Mouse (Mus musculus): Measurements from ENCODE around the gene Tubgcp3. TPM values are rescaled to one million over a fixed set of nuclear protein-coding genes. Genes with fewer than 3 reads are reported as not detected.

Gene Tubgcp3
- polyA plus RNA-seq, 1 experiment from 2014 or later: 54.2 TPM

DNA sequence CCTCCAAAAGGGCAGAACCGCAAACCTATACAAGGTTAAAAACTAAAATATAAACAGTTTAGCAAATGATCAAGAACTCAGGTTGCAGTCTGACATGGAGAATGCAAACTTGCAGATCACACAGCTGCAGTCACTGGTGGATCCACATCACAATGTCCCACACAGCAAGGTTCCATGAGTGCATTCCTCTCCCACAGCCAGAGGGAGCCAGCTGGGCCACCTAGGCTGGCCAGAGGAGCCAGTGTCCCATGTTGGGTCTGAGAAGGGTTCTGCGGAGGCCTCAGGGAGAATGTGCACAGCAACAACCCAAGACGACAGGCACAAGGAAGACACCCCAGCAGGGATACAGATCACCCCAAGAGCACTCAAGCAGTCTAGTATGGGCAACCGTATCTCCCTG is 20.8 kb downstream of the Tubgcp3 start:
- Histone ChIP-seq H3K36me3 (ENCODE audit: control insufficient read depth, insufficient read depth, low read length) (peaks cover 70% of the 10 kb centered on the region), H3K4me1 (ENCODE audit: control insufficient read depth, insufficient read depth, low read length) (no peaks in the 10 kb centered on the region), H3K4me3 (ENCODE audit: low read depth, low read length) (no peak overlapping the region), H3K27me3 (ENCODE audit: control insufficient read depth, insufficient read depth, low read length) (no peaks in the 10 kb centered on the region), H3K27ac (ENCODE audit: low read length) (no peak overlapping the region), H3K4me2 (replicated peaks; ENCODE audit: low read depth, low read length) (no peak overlapping the region), H3K9ac (replicated peaks; ENCODE audit: low read depth, low read length) (no peak overlapping the region), H3K9me3 (ENCODE audit: control insufficient read depth, low read depth, low read length) (no peaks in the 10 kb centered on the region)
- 82% methylated on average over 4 of the region's 4 CpGs for WGBS
- ATAC-seq (ENCODE audit: insufficient number of reproducible peaks, insufficient read depth, low FRiP score, low read depth): no peak

DNA sequence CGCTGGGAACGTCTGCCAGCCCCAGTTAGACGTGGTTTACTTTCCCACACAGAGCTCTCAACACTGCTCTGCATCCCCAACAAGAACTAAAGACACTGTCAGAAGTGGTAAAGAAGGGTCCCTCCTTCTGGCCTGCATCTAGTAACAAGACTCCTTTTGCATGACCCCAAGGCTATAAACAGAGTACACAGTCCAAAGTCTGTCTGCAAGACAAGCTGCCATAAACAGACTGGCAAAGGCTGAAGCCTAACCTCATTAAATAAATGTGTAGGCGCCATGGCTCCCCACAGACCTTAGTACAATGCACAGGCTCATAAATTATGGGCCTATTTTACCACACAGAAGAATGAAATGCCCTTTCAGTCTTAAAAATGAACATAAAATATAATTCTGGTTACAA is 21.6 kb downstream of the Tubgcp3 start:
- Histone ChIP-seq H3K27ac (ENCODE audit: low read length) (no peak overlapping the region), H3K4me1 (ENCODE audit: control insufficient read depth, insufficient read depth, low read length) (no peaks in the 10 kb centered on the region), H3K9ac (replicated peaks; ENCODE audit: low read depth, low read length) (no peak overlapping the region), H3K4me3 (ENCODE audit: low read depth, low read length) (no peak overlapping the region), H3K9me3 (ENCODE audit: control insufficient read depth, low read depth, low read length) (no peaks in the 10 kb centered on the region), H3K36me3 (ENCODE audit: control insufficient read depth, insufficient read depth, low read length) (peaks cover 62% of the 10 kb centered on the region), H3K4me2 (replicated peaks; ENCODE audit: low read depth, low read length) (no peak overlapping the region), H3K27me3 (ENCODE audit: control insufficient read depth, insufficient read depth, low read length) (no peaks in the 10 kb centered on the region)
- no peak for ATAC-seq (ENCODE audit: insufficient number of reproducible peaks, insufficient read depth, low FRiP score, low read depth)
- 78% methylated on average over 4 of the region's 4 CpGs for WGBS

DNA sequence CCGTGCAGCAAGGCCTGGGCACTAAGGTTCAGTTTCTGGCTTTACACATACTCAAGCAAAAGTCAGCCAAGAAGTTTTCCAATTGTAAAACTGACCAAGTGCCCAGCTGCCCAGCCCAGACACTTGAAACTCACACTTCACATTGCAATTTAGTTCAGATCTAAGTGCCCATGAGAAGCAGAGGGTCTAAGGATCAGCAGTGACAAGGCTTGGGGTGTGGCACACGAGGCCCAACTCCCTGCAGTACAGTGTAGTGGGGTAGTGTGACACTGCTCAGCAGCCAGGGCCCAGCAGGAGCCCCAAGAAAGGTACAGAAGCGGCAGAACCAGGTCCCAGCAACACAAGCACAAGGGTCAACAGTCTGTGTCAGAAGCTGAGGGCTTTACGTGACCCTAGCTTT is 23.1 kb downstream of the Tubgcp3 start:
- no peak for ATAC-seq (ENCODE audit: insufficient number of reproducible peaks, insufficient read depth, low FRiP score, low read depth)
- H3K9ac ChIP-seq (replicated peaks; ENCODE audit: low read depth, low read length): no peak overlapping the region
- 91% methylated on average over 4 of the region's 4 CpGs for WGBS
- H3K27me3 ChIP-seq (ENCODE audit: control insufficient read depth, insufficient read depth, low read length): no peaks in the 10 kb centered on the region
- H3K4me1 ChIP-seq (ENCODE audit: control insufficient read depth, insufficient read depth, low read length): no peaks in the 10 kb centered on the region
- H3K9me3 ChIP-seq (ENCODE audit: control insufficient read depth, low read depth, low read length): no peaks in the 10 kb centered on the region
- H3K4me2 ChIP-seq (replicated peaks; ENCODE audit: low read depth, low read length): no peak overlapping the region
- H3K27ac ChIP-seq (ENCODE audit: low read length): no peak overlapping the region
- no peak overlapping the region for H3K4me3 ChIP-seq (ENCODE audit: low read depth, low read length)
- peaks cover 58% of the 10 kb centered on the region for H3K36me3 ChIP-seq (ENCODE audit: control insufficient read depth, insufficient read depth, low read length)

GRCm38 (mm10) chr8:12646536-12646935 is 25.5 kb downstream of the Tubgcp3 start:
- H3K4me2 ChIP-seq (replicated peaks; ENCODE audit: low read depth, low read length): no peak overlapping the region
- no peak for ATAC-seq (ENCODE audit: insufficient number of reproducible peaks, insufficient read depth, low FRiP score, low read depth)
- no peaks in the 10 kb centered on the region for H3K4me1 ChIP-seq (ENCODE audit: control insufficient read depth, insufficient read depth, low read length)
- H3K9ac ChIP-seq (replicated peaks; ENCODE audit: low read depth, low read length): no peak overlapping the region
- H3K36me3 ChIP-seq (ENCODE audit: control insufficient read depth, insufficient read depth, low read length): peaks cover 49% of the 10 kb centered on the region
- H3K9me3 ChIP-seq (ENCODE audit: control insufficient read depth, low read depth, low read length): no peaks in the 10 kb centered on the region
- 65% methylated on average over 4 of the region's 4 CpGs for WGBS
- H3K27ac ChIP-seq (ENCODE audit: low read length): no peak overlapping the region
- no peak overlapping the region for H3K4me3 ChIP-seq (ENCODE audit: low read depth, low read length)
- H3K27me3 ChIP-seq (ENCODE audit: control insufficient read depth, insufficient read depth, low read length): no peaks in the 10 kb centered on the region

- no peaks in the 10 kb centered on the region for H3K4me1 ChIP-seq (ENCODE audit: control insufficient read depth, insufficient read depth, low read length)
- H3K27ac ChIP-seq (ENCODE audit: low read length): no peak overlapping the region
- no peak overlapping the region for H3K4me3 ChIP-seq (ENCODE audit: low read depth, low read length)
- 77% methylated on average over 7 of the region's 7 CpGs for WGBS
- H3K4me2 ChIP-seq (replicated peaks; ENCODE audit: low read depth, low read length): no peak overlapping the region
- H3K9ac ChIP-seq (replicated peaks; ENCODE audit: low read depth, low read length): no peak overlapping the region
- ATAC-seq (ENCODE audit: insufficient number of reproducible peaks, insufficient read depth, low FRiP score, low read depth): no peak
- H3K27me3 ChIP-seq (ENCODE audit: control insufficient read depth, insufficient read depth, low read length): no peaks in the 10 kb centered on the region
- no peaks in the 10 kb centered on the region for H3K9me3 ChIP-seq (ENCODE audit: control insufficient read depth, low read depth, low read length)
- H3K36me3 ChIP-seq (ENCODE audit: control insufficient read depth, insufficient read depth, low read length): peaks cover 56% of the 10 kb centered on the region
Measured at GRCm38 (mm10) chr8:12644894-12645293, 27.2 kb downstream of the Tubgcp3 start.

- Histone ChIP-seq H3K36me3 (ENCODE audit: control insufficient read depth, insufficient read depth, low read length) (peaks cover 56% of the 10 kb centered on the region), H3K9ac (replicated peaks; ENCODE audit: low read depth, low read length) (no peak overlapping the region), H3K4me3 (ENCODE audit: low read depth, low read length) (no peak overlapping the region), H3K27me3 (ENCODE audit: control insufficient read depth, insufficient read depth, low read length) (no peaks in the 10 kb centered on the region), H3K4me2 (replicated peaks; ENCODE audit: low read depth, low read length) (no peak overlapping the region), H3K27ac (ENCODE audit: low read length) (no peak overlapping the region), H3K9me3 (ENCODE audit: control insufficient read depth, low read depth, low read length) (no peaks in the 10 kb centered on the region), H3K4me1 (ENCODE audit: control insufficient read depth, insufficient read depth, low read length) (no peaks in the 10 kb centered on the region)
- 89% methylated on average over 8 of the region's 8 CpGs for WGBS
- ATAC-seq (ENCODE audit: insufficient number of reproducible peaks, insufficient read depth, low FRiP score, low read depth): no peak
Measured at GRCm38 (mm10) chr8:12644341-12644740, 27.7 kb downstream of the Tubgcp3 start.

GRCm38 (mm10) chr8:12641527-12641926 is 30.5 kb downstream of the Tubgcp3 start:
- H3K4me3 ChIP-seq (ENCODE audit: low read depth, low read length): no peak overlapping the region
- WGBS: 92% methylated on average over 6 of the region's 6 CpGs
- no peaks in the 10 kb centered on the region for H3K4me1 ChIP-seq (ENCODE audit: control insufficient read depth, insufficient read depth, low read length)
- peaks cover 52% of the 10 kb centered on the region for H3K36me3 ChIP-seq (ENCODE audit: control insufficient read depth, insufficient read depth, low read length)
- H3K27me3 ChIP-seq (ENCODE audit: control insufficient read depth, insufficient read depth, low read length): no peaks in the 10 kb centered on the region
- H3K4me2 ChIP-seq (replicated peaks; ENCODE audit: low read depth, low read length): no peak overlapping the region
- H3K27ac ChIP-seq (ENCODE audit: low read length): no peak overlapping the region
- H3K9me3 ChIP-seq (ENCODE audit: control insufficient read depth, low read depth, low read length): no peaks in the 10 kb centered on the region
- no peak overlapping the region for H3K9ac ChIP-seq (replicated peaks; ENCODE audit: low read depth, low read length)
- no peak for ATAC-seq (ENCODE audit: insufficient number of reproducible peaks, insufficient read depth, low FRiP score, low read depth)

GRCm38 (mm10) chr8:12638446-12638845 is 33.6 kb downstream of the Tubgcp3 start:
- WGBS: 92% methylated on average over 11 of the region's 11 CpGs
- H3K4me3 ChIP-seq (ENCODE audit: low read depth, low read length): no peak overlapping the region
- peaks cover 60% of the 10 kb centered on the region for H3K36me3 ChIP-seq (ENCODE audit: control insufficient read depth, insufficient read depth, low read length)
- no peak for ATAC-seq (ENCODE audit: insufficient number of reproducible peaks, insufficient read depth, low FRiP score, low read depth)
- no peak overlapping the region for H3K27ac ChIP-seq (ENCODE audit: low read length)
- H3K27me3 ChIP-seq (ENCODE audit: control insufficient read depth, insufficient read depth, low read length): no peaks in the 10 kb centered on the region
- no peaks in the 10 kb centered on the region for H3K9me3 ChIP-seq (ENCODE audit: control insufficient read depth, low read depth, low read length)
- no peaks in the 10 kb centered on the region for H3K4me1 ChIP-seq (ENCODE audit: control insufficient read depth, insufficient read depth, low read length)
- H3K9ac ChIP-seq (replicated peaks; ENCODE audit: low read depth, low read length): no peak overlapping the region
- H3K4me2 ChIP-seq (replicated peaks; ENCODE audit: low read depth, low read length): no peak overlapping the region

DNA sequence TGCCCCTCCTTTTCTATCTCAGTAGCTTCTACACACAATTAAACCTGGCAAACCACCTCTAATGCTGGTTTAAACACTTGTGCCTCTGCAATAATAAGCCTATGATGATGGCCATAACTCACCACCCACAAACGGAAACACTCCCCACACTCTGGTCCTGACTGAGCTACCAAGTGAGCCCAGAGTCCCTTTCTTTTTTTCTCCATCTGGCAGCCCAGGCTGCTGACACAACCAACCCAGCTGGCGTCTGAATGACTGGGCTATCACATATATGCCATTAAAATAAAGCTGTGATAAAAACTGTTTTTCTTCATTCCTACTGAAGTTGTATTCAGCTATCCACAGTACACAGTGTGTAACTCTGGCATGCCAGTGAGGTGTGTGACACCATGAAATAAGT is 36.7 kb downstream of the Tubgcp3 start:
- Histone ChIP-seq H3K4me3 (ENCODE audit: low read depth, low read length) (no peak overlapping the region), H3K4me2 (replicated peaks; ENCODE audit: low read depth, low read length) (no peak overlapping the region), H3K27ac (ENCODE audit: low read length) (no peak overlapping the region), H3K36me3 (ENCODE audit: control insufficient read depth, insufficient read depth, low read length) (peaks cover 56% of the 10 kb centered on the region), H3K4me1 (ENCODE audit: control insufficient read depth, insufficient read depth, low read length) (no peaks in the 10 kb centered on the region), H3K9me3 (ENCODE audit: control insufficient read depth, low read depth, low read length) (no peaks in the 10 kb centered on the region), H3K27me3 (ENCODE audit: control insufficient read depth, insufficient read depth, low read length) (no peaks in the 10 kb centered on the region), H3K9ac (replicated peaks; ENCODE audit: low read depth, low read length) (no peak overlapping the region)
- WGBS: 75% methylated on average over 2 of the region's 2 CpGs
- no peak for ATAC-seq (ENCODE audit: insufficient number of reproducible peaks, insufficient read depth, low FRiP score, low read depth)

Measured in stomach, embryonic 14.5 days (tissue).